Mouse (Mus musculus) CH12.LX (cell line): ENCODE results near the gene Sdf4. TPM values are rescaled to one million over a fixed set of nuclear protein-coding genes. Genes with fewer than 3 reads are reported as not detected.

Source experiments
- DNase-seq: peaks from one replicate; pipeline ENCODE4 v3.0.0-alpha.2; 2013; ENCODE audit errors: extremely low read depth
- H3K27ac ChIP-seq: 2 replicates; pipeline ENCODE4 v1.5.1; 2012; ENCODE audit warnings: low read depth, mild to moderate bottlenecking, control low read depth, moderate library complexity; ENCODE audit not compliant: insufficient read depth
- H3K27me3 ChIP-seq: replicated peaks from 2 replicates; pipeline ENCODE3; 2012; ENCODE audit warnings: inconsistent platforms
- H3K36me3 ChIP-seq, 2 experiments: replicated peaks in 1 of 2; 2 replicates each; pipeline versions ENCODE3 to v1.6.1; 2012; ENCODE audit warnings: inconsistent platforms in 1 of 2, low read length in 1 of 2, mild to moderate bottlenecking in 1 of 2, mixed read lengths in 1 of 2, moderate library complexity in 1 of 2; ENCODE audit not compliant: control insufficient read depth in 1 of 2, insufficient read depth in 1 of 2
- H3K4me1 ChIP-seq, 2 experiments: 2 replicates each; pipeline ENCODE4 v1.6.1; 2012; ENCODE audit warnings: inconsistent platforms in 1 of 2, moderate library complexity in 1 of 2; ENCODE audit not compliant: insufficient read depth in 2 of 2, control insufficient read depth in 1 of 2
- H3K4me2 ChIP-seq: 2 replicates; pipeline ENCODE4 v1.6.1; 2012; ENCODE audit warnings: low read depth, mild to moderate bottlenecking, control low read depth; ENCODE audit not compliant: poor library complexity, insufficient read depth, severe bottlenecking
- H3K4me3 ChIP-seq, 3 experiments: fragments of 150-350 bp in 1 of 3; sonication (generic) in 1 of 3; replicated peaks in 1 of 3; 2 replicates each; pipeline versions ENCODE3 to v1.5.1; 2011 to 2012; ENCODE audit warnings: low read depth in 2 of 3, low read length in 2 of 3, mild to moderate bottlenecking in 2 of 3, moderate library complexity in 2 of 3, control low read depth in 1 of 3, improper control_type of control experiment in 1 of 3, inconsistent platforms in 1 of 3, mixed read lengths in 1 of 3; ENCODE audit not compliant: poor library complexity in 1 of 3
- H3K79me2 ChIP-seq: replicated peaks from 2 replicates; pipeline ENCODE4 v1.6.1; 2012; ENCODE audit warnings: mild to moderate bottlenecking, moderate library complexity; ENCODE audit not compliant: control insufficient read depth, poor library complexity, insufficient read depth, severe bottlenecking; ENCODE audit errors: extremely low read depth
- H3K9ac ChIP-seq: 2 replicates; pipeline ENCODE4 v1.6.1; 2012; ENCODE audit warnings: low read depth, mild to moderate bottlenecking, control low read depth, moderate library complexity; ENCODE audit not compliant: insufficient read depth
- H3K9me3 ChIP-seq: replicated peaks from 2 replicates; pipeline ENCODE3; 2012; ENCODE audit warnings: low read length, inconsistent platforms, mixed read lengths
- BHLHE40 ChIP-seq: IDR thresholded peaks from 2 replicates; pipeline ENCODE4 v1.6.1; 2011; ENCODE audit warnings: mild to moderate bottlenecking, low read depth, low read length, improper control_type of control experiment
- CHD2 ChIP-seq: IDR thresholded peaks from 2 replicates; pipeline ENCODE4 v1.6.1; 2011; ENCODE audit warnings: low read length, improper control_type of control experiment
- E2F4 ChIP-seq: IDR thresholded peaks from 2 replicates; pipeline ENCODE4 v1.6.1; 2011; ENCODE audit warnings: low read depth, low read length, improper control_type of control experiment; ENCODE audit not compliant: insufficient replicate concordance
- EP300 ChIP-seq: IDR thresholded peaks from 2 replicates; pipeline ENCODE4 v1.6.1; 2011; ENCODE audit warnings: low read length, improper control_type of control experiment
- ETS1 ChIP-seq: conservative IDR thresholded peaks from 2 replicates; pipeline ENCODE4 v1.6.1; 2012; ENCODE audit warnings: low read depth, mild to moderate bottlenecking, inconsistent platforms, low read length, improper control_type of control experiment, moderate library complexity
- GABPA ChIP-seq: IDR thresholded peaks from 2 replicates; pipeline ENCODE4 v1.6.1; 2012; ENCODE audit warnings: low read depth, low read length, improper control_type of control experiment, inconsistent platforms; ENCODE audit not compliant: insufficient replicate concordance
- HCFC1 ChIP-seq: IDR thresholded peaks from 2 replicates; pipeline ENCODE4 v1.6.1; 2012; ENCODE audit warnings: low read depth, mild to moderate bottlenecking, inconsistent platforms, low read length, improper control_type of control experiment
- IRF4 ChIP-seq: IDR thresholded peaks from 2 replicates; pipeline ENCODE4 v1.6.1; 2014; ENCODE audit warnings: low read depth, mild to moderate bottlenecking, inconsistent platforms, low read length, improper control_type of control experiment
- JUN ChIP-seq: IDR thresholded peaks from 2 replicates; pipeline ENCODE4 v1.6.1; 2011; ENCODE audit warnings: low read depth, mild to moderate bottlenecking, low read length, improper control_type of control experiment, moderate library complexity; ENCODE audit not compliant: insufficient read depth
- JUND ChIP-seq: conservative IDR thresholded peaks from 2 replicates; pipeline ENCODE4 v1.6.1; 2011; ENCODE audit warnings: low read depth, low read length, improper control_type of control experiment
- MAX ChIP-seq: IDR thresholded peaks from 2 replicates; pipeline ENCODE4 v1.6.1; 2011; ENCODE audit warnings: low read length, improper control_type of control experiment
- MXI1 ChIP-seq: IDR thresholded peaks from 2 replicates; pipeline ENCODE4 v1.6.1; 2011; ENCODE audit warnings: mild to moderate bottlenecking, low read depth, low read length, improper control_type of control experiment
- NELFE ChIP-seq: IDR thresholded peaks from 2 replicates; pipeline ENCODE4 v1.6.1; 2011; ENCODE audit warnings: low read depth, low read length, improper control_type of control experiment
- PAX5 ChIP-seq: IDR thresholded peaks from 2 replicates; pipeline ENCODE4 v1.6.1; 2012; ENCODE audit warnings: low read length, inconsistent platforms, mixed read lengths
- USF1 ChIP-seq: IDR thresholded peaks from 2 replicates; pipeline ENCODE4 v1.6.1; 2014; ENCODE audit warnings: low read depth, mild to moderate bottlenecking, inconsistent platforms, low read length, improper control_type of control experiment
- ZKSCAN1 ChIP-seq: IDR thresholded peaks from 2 replicates; pipeline ENCODE4 v1.6.1; 2012; ENCODE audit warnings: low read depth, inconsistent platforms, low read length, improper control_type of control experiment, borderline replicate concordance
- dilution Hi-C: fragments of 300-500 bp; cut with MboI; formaldehyde crosslinking; loops from 2 replicates; pipeline ENCODE4 v1.14.3; 2020; ENCODE audit warnings: low sequenced_read_pairs; ENCODE audit not compliant: extremely low pct_unique_long_range_greater_than_20kb, extremely low pct_ligation_motif_present
- in situ Hi-C: fragments of 300-500 bp; cut with MboI; formaldehyde crosslinking; loops from 3 replicates; pipeline ENCODE4 v1.14.3; 2019; ENCODE audit warnings: low sequenced_read_pairs, low pct_ligation_motif_present, low pct_unique_long_range_greater_than_20kb, mixed read lengths
- polyA plus RNA-seq: library from polyadenylated mRNA; unstranded; fragments of >175 nt; gene quantifications from 2 replicates; pipeline ENCODE4 v1.2.1, GENCODE M21; 2012; ENCODE audit warnings: low read depth; ENCODE audit not compliant: insufficient read length
- total RNA-seq, 2 experiments: library from RNA; depleted of rRNA; stranded (reverse); fragments of 300-350 nt in 1 of 2; fragments of >200 nt in 1 of 2; gene quantifications; 2 replicates each; pipeline ENCODE4 v1.2.3; 2012 to 2014

Sdf4 gene
- total and polyA plus RNA-seq, 3 experiments = 167 to 211 (median 210) TPM

- H3K4me1 ChIP-seq = peaks cover 0 to 3% of the 10 kb centered on the region in 2 experiments; a peak in 1 of 4 replicates
- H3K27me3 ChIP-seq = no peaks in the 10 kb centered on the region
- no peak overlapping the region for H3K9ac ChIP-seq
- H3K79me2 ChIP-seq = no peaks in the 10 kb centered on the region
- in situ Hi-C loops (no loop called here), dilution Hi-C loops (no loop called here)
- H3K4me3 ChIP-seq = no peak overlapping the region
- no peaks in the 10 kb centered on the region for H3K9me3 ChIP-seq
- H3K4me2 ChIP-seq = no peak overlapping the region
- H3K36me3 ChIP-seq = peaks cover 10 to 24% of the 10 kb centered on the region in 2 experiments
- TF ChIP-seq MXI1 (no peak), JUND (no peak)
- DNase-seq = no peak
- no peak overlapping the region for H3K27ac ChIP-seq
Measured at GRCm38 (mm10) chr4:155970286-155970685, 22.4 kb upstream of the Sdf4 start.

- Histone ChIP-seq H3K27ac (no peak overlapping the region), H3K4me2 (no peak overlapping the region), H3K27me3 (no peaks in the 10 kb centered on the region), H3K9ac (no peak overlapping the region), H3K79me2 (no peaks in the 10 kb centered on the region), H3K4me1 (peaks cover 0 to 3% of the 10 kb centered on the region in 2 experiments; a peak in 1 of 4 replicates), H3K36me3 (peaks cover 0 to 6% of the 10 kb centered on the region in 2 experiments), H3K9me3 (peaks cover 5% of the 10 kb centered on the region), H3K4me3 (no peak overlapping the region)
- dilution Hi-C loops (no loop called here), in situ Hi-C loops (no loop called here)
- no peak for TF ChIP-seq BHLHE40
- TF ChIP-seq ZKSCAN1 = no peak
- no peak for TF ChIP-seq EP300
- TF ChIP-seq CHD2 = no peak
- no peak for TF ChIP-seq GABPA
- no peak for TF ChIP-seq HCFC1
- TF ChIP-seq JUND = no peak
- TF ChIP-seq E2F4 = no peak
- TF ChIP-seq PAX5 = no peak
- no peak for TF ChIP-seq NELFE
- TF ChIP-seq USF1 = no peak
- no peak for TF ChIP-seq ETS1
- no peak for TF ChIP-seq MAX
- TF ChIP-seq JUN = no peak
- no peak for TF ChIP-seq IRF4
- DNase-seq = no peak
Measured at GRCm38 (mm10) chr4:155972651-155973050, 20.0 kb upstream of the Sdf4 start.
